8 mouse cellular contexts compared by ENCODE assay signal in genomic region chr15:79346051-79346793, GRCm38 (mm10). TPM values are rescaled to one million over a fixed set of nuclear protein-coding genes. Genes with fewer than 3 reads are reported as not detected.
DNase-seq lines count a peak whose midpoint lies in the region; ATAC-seq and TF ChIP-seq lines count a peak whose summit lies in the region.

Gene Maff (plus strand): TSS chr15:79346621.

- H3K27me3 ChIP-seq in embryonic facial prominence, embryonic 12.5 days: peaks cover 8% of the 10 kb centered on the region
- no peaks in the 10 kb centered on the region for H3K27me3 ChIP-seq in intestine, embryonic 16.5 days (replicated peaks; ENCODE audit: control insufficient read depth, insufficient read depth, low read length)
- H3K27me3 ChIP-seq in neural tube, embryonic 14.5 days (ENCODE audit: control insufficient read depth, insufficient read depth, low read length): no peaks in the 10 kb centered on the region

- H3K4me1 ChIP-seq in embryonic facial prominence, embryonic 12.5 days: peaks cover 9% of the 10 kb centered on the region
- H3K4me1 ChIP-seq in intestine, embryonic 16.5 days (ENCODE audit: control insufficient read depth, insufficient read depth, low read length): peaks cover 33% of the 10 kb centered on the region
- H3K4me1 ChIP-seq in neural tube, embryonic 14.5 days (ENCODE audit: control insufficient read depth, insufficient read depth, low read length): 0 out of 2 replicates have a peak, but pooled peaks cover 5% of the 10 kb centered on the region

- intact Hi-C loops in left cerebral cortex, adult 2 months (cut with DNase I): no loop called here

- no peak for ATAC-seq in embryonic facial prominence, embryonic 12.5 days (ENCODE audit: insufficient number of reproducible peaks, insufficient read depth, low FRiP score, low TSS enrichment)
- ATAC-seq in intestine, embryonic 16.5 days: no peak
- ATAC-seq in neural tube, embryonic 14.5 days (ENCODE audit: low read depth): no peak

- H3K9ac ChIP-seq in embryonic facial prominence, embryonic 12.5 days: peak within 1 kb of the TSS; percentile 63; the same call in 1 of the 2 replicates
- peak within 1 kb of the TSS; percentile 94 for H3K9ac ChIP-seq in intestine, embryonic 16.5 days (ENCODE audit: low read depth, low read length)
- peak within 1 kb of the TSS; percentile 63 for H3K9ac ChIP-seq in neural tube, embryonic 14.5 days (replicated peaks; ENCODE audit: low read depth, low read length)

- WGBS in embryonic facial prominence, embryonic 12.5 days: 50% methylated on average over 8 of the region's 8 CpGs
- 55% methylated on average over 8 of the region's 8 CpGs for WGBS in intestine, embryonic 16.5 days
- 55% methylated on average over 8 of the region's 8 CpGs for WGBS in neural tube, embryonic 14.5 days

- no peak for TF ChIP-seq CTCF in left cerebral cortex, adult 2 months (IDR thresholded peaks at IDR 0.05)

- DNase-seq in left cerebral cortex, adult 2 months (ENCODE audit: extremely low spot score in 1 of 2, low spot score in 2 of 2): no peak
- DNase-seq in left cerebral cortex, adult 9 months (ENCODE audit: low spot score in 2 of 2): no peak
- DNase-seq in cerebellum, adult 11 months: no peak
- no peak for DNase-seq in frontal cortex, postnatal 36 days (ENCODE audit: low spot score in 2 of 2)
- DNase-seq in thymus, postnatal 14 days: no peak

- H3K27ac ChIP-seq in left cerebral cortex, adult 2 months: peak within 1 kb of the TSS; percentile 68; the same call in 1 of the 2 replicates
- H3K27ac ChIP-seq in embryonic facial prominence, embryonic 12.5 days: peak within 1 kb of the TSS; percentile 88
- peak within 1 kb of the TSS; percentile 100 for H3K27ac ChIP-seq in intestine, embryonic 16.5 days (ENCODE audit: low read length)
- peak within 1 kb of the TSS; percentile 61 for H3K27ac ChIP-seq in neural tube, embryonic 14.5 days (ENCODE audit: low read depth, low read length)

- no peaks in the 10 kb centered on the region for H3K9me3 ChIP-seq in embryonic facial prominence, embryonic 12.5 days
- no peaks in the 10 kb centered on the region for H3K9me3 ChIP-seq in intestine, embryonic 16.5 days (ENCODE audit: control insufficient read depth, low read length)
- H3K9me3 ChIP-seq in neural tube, embryonic 14.5 days (ENCODE audit: control insufficient read depth, low read length): no peaks in the 10 kb centered on the region

- H3K36me3 ChIP-seq in embryonic facial prominence, embryonic 12.5 days: no peaks in the 10 kb centered on the region
- no peaks in the 10 kb centered on the region for H3K36me3 ChIP-seq in intestine, embryonic 16.5 days (ENCODE audit: control insufficient read depth, insufficient read depth, low read length)
- H3K36me3 ChIP-seq in neural tube, embryonic 14.5 days (ENCODE audit: control insufficient read depth, insufficient read depth, low read length): no peaks in the 10 kb centered on the region

- peak within 1 kb of the TSS; percentile 94 for H3K4me2 ChIP-seq in embryonic facial prominence, embryonic 12.5 days (replicated peaks)
- H3K4me2 ChIP-seq in intestine, embryonic 16.5 days (ENCODE audit: low read depth, low read length): peak within 1 kb of the TSS; percentile 77
- peak within 1 kb of the TSS; percentile 96 for H3K4me2 ChIP-seq in neural tube, embryonic 14.5 days (ENCODE audit: low read depth, low read length)

- peak within 1 kb of the TSS; percentile 79 for H3K4me3 ChIP-seq in left cerebral cortex, adult 2 months
- H3K4me3 ChIP-seq in embryonic facial prominence, embryonic 12.5 days: peak within 1 kb of the TSS; percentile 68
- peak within 1 kb of the TSS; percentile 75 for H3K4me3 ChIP-seq in intestine, embryonic 16.5 days (ENCODE audit: low read length)
- H3K4me3 ChIP-seq in neural tube, embryonic 14.5 days (ENCODE audit: low read depth, low read length): peak within 1 kb of the TSS; percentile 81

RNA-seq across cellular contexts. Expression of gene Maff, which starts in this region (rescaled TPM):
- total RNA-seq in left cerebral cortex, adult 2 months (2021): 1 to 10 TPM; 1.6 to 3.2 TPM
- 1.8 and 1.9 TPM in 2 replicates for polyA plus RNA-seq in embryonic facial prominence, embryonic 12.5 days (2016; fragmentation: Nextera tagmentation; extraction: Ambion mirVana)
- 6.0 and 7.1 TPM in 2 replicates for polyA plus RNA-seq in intestine, embryonic 16.5 days (2015; fragmentation: Nextera tagmentation; extraction: Ambion mirVana)
- 0.64 and 1.0 TPM in 2 replicates for polyA plus RNA-seq in neural tube, embryonic 14.5 days (2014; fragmentation: Nextera tagmentation; extraction: Ambion mirVana)
